Mouse (Mus musculus) lung, embryonic 14.5 days (tissue): ENCODE measurements around the gene Las1l. TPM values are rescaled to one million over a fixed set of nuclear protein-coding genes. Genes with fewer than 3 reads are reported as not detected.
A peak's percentile ranks its signal among the peaks of the same experiment; 100 is the strongest.
"Not testable (repeated sequence)": the region's sequence is repeated elsewhere in the genome, so short reads cannot be mapped to it uniquely, and the experiment has no call there.

Experiments
- ATAC-seq: fragments of 200-750 bp; cut with Nextera tagmentation; 2 replicates; pipeline ENCODE4 v1.8.0; 2017; ENCODE audit warnings: mild to moderate bottlenecking, moderate TSS enrichment, moderate library complexity; ENCODE audit not compliant: insufficient read depth
- DNase-seq: peaks from one replicate; pipeline ENCODE4 v3.0.0-alpha.2; 2015
- H3K27ac ChIP-seq: fragments of 300-500 bp; sonication (generic); 2 replicates; pipeline ENCODE4 v1.5.1; 2014; ENCODE audit warnings: low read depth, mild to moderate bottlenecking, moderate library complexity
- H3K27me3 ChIP-seq: fragments of 300-500 bp; sonication (generic); 2 replicates; pipeline ENCODE4 v1.6.1; 2014; ENCODE audit warnings: low read length, control low read depth; ENCODE audit not compliant: insufficient read depth
- H3K36me3 ChIP-seq: fragments of 300-500 bp; sonication (generic); 2 replicates; pipeline ENCODE4 v1.6.1; 2014; ENCODE audit warnings: control low read depth; ENCODE audit not compliant: insufficient read depth
- H3K4me1 ChIP-seq: fragments of 300-500 bp; sonication (generic); 2 replicates; pipeline ENCODE4 v1.6.1; 2014; ENCODE audit warnings: antibody characterized with exemption, control low read depth; ENCODE audit not compliant: insufficient read depth
- H3K4me2 ChIP-seq: fragments of 300-500 bp; sonication (generic); 2 replicates; pipeline ENCODE4 v1.6.1; 2014; ENCODE audit warnings: mild to moderate bottlenecking
- H3K4me3 ChIP-seq: fragments of 300-500 bp; sonication (generic); 2 replicates; pipeline ENCODE4 v1.5.1; 2014; ENCODE audit warnings: low read depth, low read length
- H3K9ac ChIP-seq: fragments of 300-500 bp; sonication (generic); 2 replicates; pipeline ENCODE4 v1.6.1; 2014
- H3K9me3 ChIP-seq: fragments of 300-500 bp; sonication (generic); 2 replicates; pipeline ENCODE4 v1.6.1; 2016; ENCODE audit warnings: low read depth, low read length, control low read depth
- CTCF ChIP-seq: IDR thresholded peaks from 2 replicates; pipeline ENCODE4 v1.5.1; 2016; ENCODE audit warnings: antibody characterized with exemption, low read depth
- WGBS: fragments of 180-500 bp; shearing (Covaris S2); extraction: QIAGEN DNeasy Blood & Tissue Kit; methylation state at CpG from one replicate; pipeline ENCODE4 v1.1.7; 2014; 5-methylcytosine and 5-hydroxymethylcytosine counted together
- polyA plus RNA-seq: library from polyadenylated mRNA; unstranded; fragments of >200 nt; fragmentation: Nextera tagmentation; extraction: Ambion mirVana; gene quantifications from 2 replicates; pipeline ENCODE4 v1.2.1, GENCODE M21; 2014

The Las1l gene
- polyA plus RNA-seq, 1 experiment from 2014 or later = 43.6 TPM

GRCm38 (mm10) chrX:95967847-95968593, 11.3 kb upstream of the Las1l start:
- ATAC-seq (peak; percentile 85), DNase-seq (peak; percentile 86)
- H3K27ac ChIP-seq = peak overlapping the region; percentile 65; the same call in 1 of the 2 replicates
- no peaks in the 10 kb centered on the region for H3K36me3 ChIP-seq
- H3K27me3 ChIP-seq = no peaks in the 10 kb centered on the region
- TF ChIP-seq CTCF = peak; percentile 54
- peak overlapping the region; percentile 60 for H3K4me2 ChIP-seq
- H3K9me3 ChIP-seq = no peaks in the 10 kb centered on the region
- peak overlapping the region; percentile 49 for H3K9ac ChIP-seq
- H3K4me3 ChIP-seq = peak overlapping the region; percentile 38
- no peaks in the 10 kb centered on the region for H3K4me1 ChIP-seq
- 21% methylated on average over 25 of the region's 28 CpGs for WGBS

- TF ChIP-seq CTCF = no peak
- DNase-seq (no peak), ATAC-seq (no peak)
- Histone ChIP-seq H3K9me3 (no peaks in the 10 kb centered on the region), H3K4me3 (no peak overlapping the region), H3K27ac (no peak overlapping the region), H3K27me3 (no peaks in the 10 kb centered on the region), H3K4me2 (no peak overlapping the region), H3K36me3 (no peaks in the 10 kb centered on the region), H3K9ac (no peak overlapping the region), H3K4me1 (no peaks in the 10 kb centered on the region)
- WGBS = 59% methylated on average over 6 of the region's 6 CpGs
Measured at GRCm38 (mm10) chrX:95965036-95965435, 8.3 kb upstream of the Las1l start.

- Histone ChIP-seq H3K4me1 (no peaks in the 10 kb centered on the region), H3K27me3 (no peaks in the 10 kb centered on the region), H3K4me2 (no peak overlapping the region), H3K4me3 (no peak overlapping the region), H3K36me3 (no peaks in the 10 kb centered on the region), H3K9ac (no peak overlapping the region), H3K27ac (no peak overlapping the region), H3K9me3 (no peaks in the 10 kb centered on the region)
- TF ChIP-seq CTCF = no peak
- DNase-seq (no peak), ATAC-seq (no peak)
- 60% methylated on average over 2 of the region's 2 CpGs for WGBS
Measured at GRCm38 (mm10) chrX:95963366-95963765, 6.6 kb upstream of the Las1l start.

- DNase-seq = peak; percentile 3
- WGBS = 29% methylated on average over 11 of the region's 11 CpGs
- H3K9me3 ChIP-seq, H3K27ac ChIP-seq, H3K27me3 ChIP-seq, H3K36me3 ChIP-seq, H3K4me1 ChIP-seq: not testable (repeated sequence)
- Histone ChIP-seq H3K9ac (peak overlapping the region; percentile 23; the same call in 1 of the 2 replicates), H3K4me3 (peak overlapping the region; percentile 53), H3K4me2 (peak overlapping the region; percentile 67)
- peak; percentile 16; the same call in 1 of the 2 replicates for ATAC-seq
Measured at GRCm38 (mm10) chrX:95957461-95957860, 699 bp upstream of the Las1l start.

DNA sequence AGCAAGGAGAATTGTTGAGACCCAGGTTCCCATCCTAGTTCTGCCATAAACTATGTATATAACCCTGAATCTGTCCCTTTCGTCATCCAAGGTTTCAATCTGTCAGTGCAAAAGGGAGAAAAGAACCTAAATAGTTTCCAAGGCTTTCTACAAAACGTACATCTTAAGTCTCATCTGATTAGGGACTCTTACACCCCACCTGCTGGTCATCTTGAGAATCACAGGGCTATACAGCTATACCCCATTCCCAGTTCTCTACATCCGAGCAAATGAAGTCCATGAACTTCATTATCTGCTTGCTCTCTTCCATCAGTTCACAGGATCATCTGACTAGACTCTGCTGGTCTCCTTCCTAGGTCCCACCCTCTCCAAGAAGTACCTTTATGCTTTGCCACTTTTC, 6.0 kb downstream of the Las1l start:
- Histone ChIP-seq H3K27me3 (no peaks in the 10 kb centered on the region), H3K9ac (no peak overlapping the region), H3K36me3 (peaks cover 16% of the 10 kb centered on the region; the same call in 1 of the 2 replicates), H3K27ac (no peak overlapping the region), H3K4me3 (no peak overlapping the region), H3K4me2 (no peak overlapping the region), H3K4me1 (no peaks in the 10 kb centered on the region), H3K9me3 (no peaks in the 10 kb centered on the region)
- WGBS = 37% methylated on average over 3 of the region's 3 CpGs
- DNase-seq (peak; percentile 71), ATAC-seq (no peak)
- TF ChIP-seq CTCF = peak; percentile 54

- H3K9ac ChIP-seq = no peak overlapping the region
- TF ChIP-seq CTCF = no peak
- 80% methylated on average over 4 of the region's 4 CpGs for whole genome bisulfite sequencing
- peaks cover 27% of the 10 kb centered on the region for H3K36me3 ChIP-seq
- H3K4me2 ChIP-seq = no peak overlapping the region
- no peaks in the 10 kb centered on the region for H3K9me3 ChIP-seq
- no peak for DNase-seq
- ATAC-seq = no peak
- H3K4me3 ChIP-seq = no peak overlapping the region
- H3K27ac ChIP-seq = no peak overlapping the region
- H3K4me1 ChIP-seq = no peaks in the 10 kb centered on the region
- no peaks in the 10 kb centered on the region for H3K27me3 ChIP-seq
Measured at GRCm38 (mm10) chrX:95948135-95948534, 8.6 kb downstream of the Las1l start.

GRCm38 (mm10) chrX:95945496-95945895, 11.3 kb downstream of the Las1l start:
- WGBS = 84% methylated on average over 2 of the region's 2 CpGs
- H3K4me2 ChIP-seq = no peak overlapping the region
- no peak for ATAC-seq
- H3K9me3 ChIP-seq = no peaks in the 10 kb centered on the region
- H3K27ac ChIP-seq = no peak overlapping the region
- no peaks in the 10 kb centered on the region for H3K27me3 ChIP-seq
- H3K36me3 ChIP-seq = peaks cover 25% of the 10 kb centered on the region
- no peak overlapping the region for H3K4me3 ChIP-seq
- DNase-seq = no peak
- no peaks in the 10 kb centered on the region for H3K4me1 ChIP-seq
- TF ChIP-seq CTCF = no peak
- H3K9ac ChIP-seq = no peak overlapping the region
